Mouse (Mus musculus) MN1 (cell line): ENCODE results near the gene Nedd9.

Source experiments
- DNase-seq: peaks from one replicate; pipeline ENCODE4 v3.0.0-alpha.2; 2016; ENCODE audit warnings: low spot score

Nedd9 gene

GRCm38 (mm10) chr13:41486606-41487408 is at the start of gene Nedd9:
Gene Nedd9 (minus strand): TSS chr13:41487362.
- no peak for DNase-seq

GRCm38 (mm10) chr13:41532625-41533024 is 45.5 kb upstream of the Nedd9 start:
- no peak for DNase-seq

GRCm38 (mm10) chr13:41530326-41530725 is 43.2 kb upstream of the Nedd9 start:
- DNase-seq: no peak

- no peak for DNase-seq
Measured at GRCm38 (mm10) chr13:41524208-41524607, 37.0 kb upstream of the Nedd9 start.

GRCm38 (mm10) chr13:41521296-41521695 is 34.1 kb upstream of the Nedd9 start:
- DNase-seq: no peak

GRCm38 (mm10) chr13:41520549-41521161 is 33.5 kb upstream of the Nedd9 start:
- DNase-seq: no peak

- DNase-seq: no peak
Measured at GRCm38 (mm10) chr13:41519792-41520191, 32.6 kb upstream of the Nedd9 start.

- DNase-seq: no peak
Measured at GRCm38 (mm10) chr13:41517193-41517592, 30.0 kb upstream of the Nedd9 start.

GRCm38 (mm10) chr13:41515749-41516148 is 28.6 kb upstream of the Nedd9 start:
- DNase-seq: no peak

- DNase-seq: no peak
Measured at GRCm38 (mm10) chr13:41514918-41515317, 27.8 kb upstream of the Nedd9 start.

- DNase-seq: no peak
Measured at GRCm38 (mm10) chr13:41513456-41513855, 26.3 kb upstream of the Nedd9 start.

GRCm38 (mm10) chr13:41512243-41512642 is 25.1 kb upstream of the Nedd9 start:
- no peak for DNase-seq

- DNase-seq: no peak
Measured at GRCm38 (mm10) chr13:41510631-41511419, 23.7 kb upstream of the Nedd9 start.

- no peak for DNase-seq
Measured at GRCm38 (mm10) chr13:41505594-41505993, 18.4 kb upstream of the Nedd9 start.

GRCm38 (mm10) chr13:41504997-41505396 is 17.8 kb upstream of the Nedd9 start:
- no peak for DNase-seq

- no peak for DNase-seq
Measured at GRCm38 (mm10) chr13:41504448-41504847, 17.3 kb upstream of the Nedd9 start.

- DNase-seq: no peak
Measured at GRCm38 (mm10) chr13:41502917-41503301, 15.7 kb upstream of the Nedd9 start.

- DNase-seq: no peak
Measured at GRCm38 (mm10) chr13:41502136-41502916, 15.2 kb upstream of the Nedd9 start.

GRCm38 (mm10) chr13:41500793-41501192 is 13.6 kb upstream of the Nedd9 start:
- no peak for DNase-seq

GRCm38 (mm10) chr13:41498611-41499121 is 11.5 kb upstream of the Nedd9 start:
- no peak for DNase-seq

- DNase-seq: no peak
Measured at GRCm38 (mm10) chr13:41494681-41495080, 7.5 kb upstream of the Nedd9 start.
